Mouse (Mus musculus): ENCODE results near the gene Pik3c2a.

The Pik3c2a gene

GRCm38 (mm10) chr7:116443004-116443696 is at the start of gene Pik3c2a:
Gene Pik3c2a (minus strand): TSS chr7:116443449.
- DNase-seq: peak; percentile 97

GRCm38 (mm10) chr7:116491113-116491512 is 47.9 kb upstream of the Pik3c2a start:
- no peak for DNase-seq

GRCm38 (mm10) chr7:116485062-116485601 is 41.9 kb upstream of the Pik3c2a start:
- no peak for DNase-seq

- DNase-seq: no peak
Observed at GRCm38 (mm10) chr7:116484213-116484612, 41.0 kb upstream of the Pik3c2a start.

GRCm38 (mm10) chr7:116483782-116484181 is 40.5 kb upstream of the Pik3c2a start:
- DNase-seq: no peak

- DNase-seq: no peak
Observed at GRCm38 (mm10) chr7:116483106-116483505, 39.9 kb upstream of the Pik3c2a start.

GRCm38 (mm10) chr7:116476264-116476663 is 33.0 kb upstream of the Pik3c2a start:
- no peak for DNase-seq

- no peak for DNase-seq
Observed at GRCm38 (mm10) chr7:116475836-116476235, 32.6 kb upstream of the Pik3c2a start.

GRCm38 (mm10) chr7:116462114-116462513 is 18.9 kb upstream of the Pik3c2a start:
- no peak for DNase-seq

GRCm38 (mm10) chr7:116458985-116459441 is 15.8 kb upstream of the Pik3c2a start:
- peak; percentile 60 for DNase-seq

- DNase-seq: no peak
Observed at GRCm38 (mm10) chr7:116457391-116457790, 14.1 kb upstream of the Pik3c2a start.

- no peak for DNase-seq
Observed at GRCm38 (mm10) chr7:116456964-116457363, 13.7 kb upstream of the Pik3c2a start.

GRCm38 (mm10) chr7:116446645-116447044 is 3.4 kb upstream of the Pik3c2a start:
- no peak for DNase-seq

- DNase-seq: peak; percentile 53
Observed at GRCm38 (mm10) chr7:116444326-116444809, 1.1 kb upstream of the Pik3c2a start.

GRCm38 (mm10) chr7:116443697-116444325 is 562 bp upstream of the Pik3c2a start:
- DNase-seq: no peak

GRCm38 (mm10) chr7:116442226-116442625 is 1.0 kb downstream of the Pik3c2a start:
- DNase-seq: peak; percentile 60

GRCm38 (mm10) chr7:116441346-116441745 is 1.9 kb downstream of the Pik3c2a start:
- no peak for DNase-seq

- no peak for DNase-seq
Observed at GRCm38 (mm10) chr7:116431661-116432060, 11.6 kb downstream of the Pik3c2a start.

GRCm38 (mm10) chr7:116430926-116431325 is 12.3 kb downstream of the Pik3c2a start:
- DNase-seq: no peak

- DNase-seq: no peak
Observed at GRCm38 (mm10) chr7:116427206-116427605, 16.0 kb downstream of the Pik3c2a start.

- DNase-seq: peak; percentile 62
Observed at GRCm38 (mm10) chr7:116425771-116426170, 17.5 kb downstream of the Pik3c2a start.

- DNase-seq: no peak
Observed at GRCm38 (mm10) chr7:116421081-116421480, 22.2 kb downstream of the Pik3c2a start.

- peak; percentile 20 for DNase-seq
Observed at GRCm38 (mm10) chr7:116409438-116409837, 33.8 kb downstream of the Pik3c2a start.

GRCm38 (mm10) chr7:116392329-116392728 is 50.9 kb downstream of the Pik3c2a start:
- DNase-seq: no peak

All from kidney, adult 9 months (tissue).